Comparison of ENCODE assay signal across 24 mouse cellular contexts in the genomic region with DNA sequence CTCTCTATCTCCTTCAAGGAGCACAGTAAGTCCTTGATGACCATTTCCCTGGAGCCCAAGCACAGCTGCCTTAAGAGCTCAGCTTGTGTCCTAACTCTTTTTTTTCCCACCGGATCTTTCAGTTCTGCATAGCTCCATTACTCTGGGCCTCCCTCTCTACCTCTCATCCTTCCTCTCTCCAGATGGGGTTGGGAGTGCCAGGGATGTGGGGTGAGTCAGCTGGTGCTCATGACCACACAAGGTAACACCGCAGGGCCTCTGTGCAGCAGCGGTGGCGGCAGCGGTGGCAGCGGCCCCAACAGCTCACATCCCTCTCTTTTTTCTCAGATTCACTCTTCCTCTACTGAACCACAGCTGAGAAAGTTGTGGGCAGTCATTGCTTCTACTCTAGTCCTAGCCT.
DNase-seq lines count a peak whose midpoint lies in the region; ATAC-seq and TF ChIP-seq lines count a peak whose summit lies in the region.
"Had no signal": no experiment of that assay in that cellular context is flagged by ENCODE, and none has a peak within 500 bp of the region (broad histone marks: within the 10 kb centered on the region; RNA-seq: fewer than 3 reads in every experiment).

No protein-coding gene starts in this region.

- no peak for TF ChIP-seq CTCF in C2C12 (IDR thresholded peaks at IDR 0.05; ENCODE audit: control insufficient read depth, insufficient read depth, insufficient read length)

- no peaks in the 10 kb centered on the region for H3K79me3 ChIP-seq in C2C12 (ENCODE audit: low read depth)

- H3ac ChIP-seq in C2C12 (ENCODE audit: control insufficient read depth, insufficient read length, low read depth), result no peak overlapping the region
- no peak overlapping the region for H3ac ChIP-seq in myocyte (ENCODE audit: control insufficient read depth, insufficient read length)

- WGBS in embryonic facial prominence, embryonic 15.5 days, result 80% methylated on average over 6 of the region's 6 CpGs
- 95% methylated on average over 6 of the region's 6 CpGs for WGBS in embryonic facial prominence, embryonic 10.5 days

- no peak for DNase-seq in embryonic facial prominence, embryonic 10.5 days (ENCODE audit: low spot score)
- DNase-seq in 3134 (ENCODE audit: extremely low read depth, insufficient read length, low spot score) (peak; percentile 87), liver (no peak)
- no peak for DNase-seq in thymus, postnatal 14 days
- DNase-seq: adrenal gland, adult 8-10 months; adrenal gland, postnatal 14 days; adrenal gland, postnatal 36 days; B cell, adult 2 months; cerebellum, adult 18-20 months; cerebellum, adult 8-10 months; cerebellum, adult 9-11 months; cerebellum, postnatal 14 days; cerebellum, postnatal 36 days; embryo, embryonic 11 days had no signal

- H3K79me2 ChIP-seq in C2C12 (ENCODE audit: control insufficient read depth, insufficient read depth), result no peaks in the 10 kb centered on the region
- no peaks in the 10 kb centered on the region for H3K79me2 ChIP-seq in myocyte (ENCODE audit: control insufficient read depth, insufficient read depth)

- no peak overlapping the region for H3K27ac ChIP-seq in embryonic facial prominence, embryonic 15.5 days (replicated peaks)
- H3K27ac ChIP-seq in embryonic facial prominence, embryonic 10.5 days (replicated peaks), result no peak overlapping the region
- H3K27ac ChIP-seq: embryonic facial prominence, embryonic 12.5 days; forebrain, embryonic 10.5 days had no signal

- H3K9ac ChIP-seq in embryonic facial prominence, embryonic 15.5 days, result no peak overlapping the region
- H3K9ac ChIP-seq: embryonic facial prominence, embryonic 12.5 days had no signal

- H3K4me3 ChIP-seq in embryonic facial prominence, embryonic 15.5 days (replicated peaks), result no peak overlapping the region
- no peak overlapping the region for H3K4me3 ChIP-seq in embryonic facial prominence, embryonic 10.5 days
- H3K4me3 ChIP-seq in C2C12 (ENCODE audit: insufficient read depth, poor library complexity, severe bottlenecking), result no peak overlapping the region
- H3K4me3 ChIP-seq in myocyte, result no peak overlapping the region
- H3K4me3 ChIP-seq: embryonic facial prominence, embryonic 12.5 days; erythroblast, embryonic 14.5 days; forebrain, embryonic 10.5 days had no signal

- H3K9me3 ChIP-seq in embryonic facial prominence, embryonic 15.5 days (replicated peaks), result no peaks in the 10 kb centered on the region
- no peaks in the 10 kb centered on the region for H3K9me3 ChIP-seq in embryonic facial prominence, embryonic 10.5 days
- H3K9me3 ChIP-seq: embryonic facial prominence, embryonic 12.5 days; forebrain, embryonic 10.5 days had no signal

- H3K4me2 ChIP-seq in embryonic facial prominence, embryonic 15.5 days (replicated peaks), result no peak overlapping the region
- H3K4me2 ChIP-seq in myocyte (ENCODE audit: low read depth), result peak overlapping the region; percentile 55
- H3K4me2 ChIP-seq: embryonic facial prominence, embryonic 12.5 days had no signal

- no peaks in the 10 kb centered on the region for H3K4me1 ChIP-seq in embryonic facial prominence, embryonic 15.5 days
- peaks cover 9% of the 10 kb centered on the region for H3K4me1 ChIP-seq in embryonic facial prominence, embryonic 10.5 days

- peak; percentile 43 for ATAC-seq in embryonic facial prominence, embryonic 15.5 days (ENCODE audit: insufficient number of reproducible peaks, low FRiP score, low TSS enrichment, low read depth)
- ATAC-seq: activated CD4-positive, CD25-positive, alpha-beta regulatory T cell, adult 4 months; forebrain, embryonic 14.5 days; forebrain, embryonic 16.5 days; Patski had no signal

- no peak for TF ChIP-seq POLR2A in myocyte (IDR thresholded peaks at IDR 0.05; ENCODE audit: insufficient read length, low read depth)

- no peaks in the 10 kb centered on the region for H3K27me3 ChIP-seq in embryonic facial prominence, embryonic 15.5 days
- peaks cover 16% of the 10 kb centered on the region; the same call in 1 of the 2 replicates for H3K27me3 ChIP-seq in embryonic facial prominence, embryonic 10.5 days (replicated peaks; ENCODE audit: low read depth, poor library complexity, severe bottlenecking)
- H3K27me3 ChIP-seq in C2C12 (ENCODE audit: control insufficient read depth, insufficient read depth, insufficient read length) (no peaks in the 10 kb centered on the region), myocyte (ENCODE audit: control insufficient read depth, insufficient read depth, insufficient read length) (no peaks in the 10 kb centered on the region)
- H3K27me3 ChIP-seq: embryonic facial prominence, embryonic 12.5 days; Patski had no signal

- H3K36me3 ChIP-seq in embryonic facial prominence, embryonic 15.5 days, result no peaks in the 10 kb centered on the region
- no peaks in the 10 kb centered on the region for H3K36me3 ChIP-seq in embryonic facial prominence, embryonic 10.5 days (replicated peaks)
- H3K36me3 ChIP-seq in C2C12 (ENCODE audit: control insufficient read depth, insufficient read depth), result no peaks in the 10 kb centered on the region
- no peaks in the 10 kb centered on the region for H3K36me3 ChIP-seq in myocyte (ENCODE audit: control insufficient read depth, insufficient read depth)
- H3K36me3 ChIP-seq: embryonic facial prominence, embryonic 12.5 days; forebrain, embryonic 10.5 days had no signal

TF ChIP-seq in C2C12, 6 proteins besides CTCF, POLR2A, EP300 and RAD21:
- TF ChIP-seq USF1 (IDR thresholded peaks at IDR 0.05; ENCODE audit: low read depth), result no peak
- peak; percentile 65 for TF ChIP-seq MYOD1 (IDR thresholded peaks at IDR 0.05; ENCODE audit: control insufficient read depth, insufficient read length, low read depth)
- TF ChIP-seq CEBPB (IDR thresholded peaks at IDR 0.05; ENCODE audit: low read depth), result no peak
- peak; percentile 46 for TF ChIP-seq FOSL1 (IDR thresholded peaks at IDR 0.05; ENCODE audit: insufficient read depth, low read length, poor library complexity, severe bottlenecking)
- TF ChIP-seq MYOG (IDR thresholded peaks at IDR 0.05; ENCODE audit: control insufficient read depth, extremely low read depth, insufficient read length), result no peak
- no peak for TF ChIP-seq MAX (IDR thresholded peaks at IDR 0.05)

TF ChIP-seq in myocyte, 11 proteins besides CTCF, POLR2A, EP300 and RAD21:
- TF ChIP-seq TCF3 (IDR thresholded peaks at IDR 0.05; ENCODE audit: insufficient read length, low read depth) (no peak), MYOD1 (IDR thresholded peaks at IDR 0.05; ENCODE audit: control insufficient read depth in 1 of 3, insufficient read length in 2 of 3, low read depth in 2 of 3) (peak in 2 of 3 experiments; percentile 3 to 48), MYOG (IDR thresholded peaks at IDR 0.05; ENCODE audit: control insufficient read depth in 1 of 3, insufficient read depth in 1 of 3, insufficient read length in 2 of 3, low read depth in 2 of 3) (no peak), USF1 (IDR thresholded peaks at IDR 0.05; ENCODE audit: low read depth) (peak; percentile 6), SRF (IDR thresholded peaks at IDR 0.05; ENCODE audit: control insufficient read depth, insufficient read length, low read depth) (no peak)
TF ChIP-seq in myocyte: peak in this region for 2.
